Comparison of ENCODE assay signal across 8 mouse cellular contexts in the genomic region with DNA sequence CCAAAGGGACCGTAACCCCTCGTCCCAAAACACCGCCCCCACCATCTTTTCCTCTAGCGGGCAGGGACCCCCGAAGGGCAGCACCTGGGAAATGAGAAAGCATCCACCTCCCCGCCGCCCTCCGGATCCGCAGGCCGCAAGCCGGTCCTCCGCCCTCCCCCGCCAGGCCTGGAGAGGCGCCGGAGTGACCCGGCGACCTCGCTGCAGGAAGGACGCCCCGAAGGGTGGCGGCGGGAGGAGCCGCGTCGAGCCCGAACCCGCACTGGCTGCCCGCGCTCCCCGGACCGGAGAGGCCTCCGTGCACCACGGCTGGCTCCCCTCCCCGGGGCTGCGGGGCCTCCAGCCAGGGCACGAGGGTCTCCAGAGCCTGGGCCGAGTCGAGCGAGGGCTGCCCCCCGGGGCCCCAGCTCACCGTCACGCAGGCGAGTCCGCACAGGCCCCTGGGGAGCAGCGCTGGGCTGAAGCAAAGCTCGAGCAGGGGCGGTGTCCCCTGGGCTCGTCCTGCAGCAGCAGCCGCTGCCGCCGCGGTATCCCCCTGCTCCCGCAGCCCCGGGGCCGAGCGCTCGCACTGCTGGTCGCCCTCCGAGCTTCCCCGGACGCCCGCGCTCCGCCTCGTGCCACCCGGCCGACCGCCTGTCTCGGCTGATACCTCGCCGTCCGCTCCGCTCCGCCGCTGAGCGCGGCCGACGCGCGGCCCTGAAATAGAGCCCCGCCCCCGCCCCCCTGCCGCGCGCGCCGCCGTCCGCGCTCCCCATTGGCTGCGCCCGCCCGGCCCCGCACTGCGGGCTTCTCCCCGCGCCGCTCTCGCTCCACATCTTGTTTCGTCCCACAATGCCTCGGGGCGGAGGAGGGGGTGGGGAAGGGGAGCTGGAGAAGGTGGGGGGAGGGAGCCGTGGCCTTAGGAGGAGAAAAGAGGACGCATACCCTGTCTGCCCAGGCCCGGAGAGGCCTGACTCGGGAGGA. TPM values are rescaled to one million over a fixed set of nuclear protein-coding genes. Genes with fewer than 3 reads are reported as not detected.
A peak's percentile ranks its signal among the peaks of the same experiment; 100 is the strongest.
DNase-seq lines count a peak whose midpoint lies in the region; ATAC-seq lines count a peak whose summit lies in the region.

A gene (minus strand): TSS at position 703 of the 963 bp plus-strand sequence.

- peak within 1 kb of the TSS; percentile 99 for H3K9ac ChIP-seq in hindbrain, embryonic 15.5 days

- WGBS in hindbrain, embryonic 15.5 days, result under 1% methylated on average over 90 of the region's 107 CpGs

- H3K4me1 ChIP-seq in hindbrain, embryonic 15.5 days (replicated peaks), result peaks cover 44% of the 10 kb centered on the region

- peaks cover 16% of the 10 kb centered on the region for H3K36me3 ChIP-seq in hindbrain, embryonic 15.5 days

- peak within 1 kb of the TSS; percentile 98 for H3K4me3 ChIP-seq in hindbrain, embryonic 15.5 days

- DNase-seq in cerebellum, postnatal 4 days (ENCODE audit: low spot score in 2 of 2), result peak; percentile 80 to 93
- peak; percentile 83 for DNase-seq in gastrocnemius, adult 18-20 months (ENCODE audit: low spot score)
- DNase-seq in left cerebral cortex, adult 18-20 months (ENCODE audit: low spot score in 2 of 2), result peak; percentile 80 to 90
- peak; percentile 86 to 94 for DNase-seq in lung, postnatal 4 days
- peak; percentile 93 for DNase-seq in retina, postnatal 7 days (ENCODE audit: low read depth, low spot score)
- DNase-seq in urinary bladder, adult 18-20 months (ENCODE audit: low spot score in 2 of 2), result peak; percentile 78 to 79

- peak within 1 kb of the TSS; percentile 90 for H3K4me2 ChIP-seq in hindbrain, embryonic 15.5 days

- no peaks in the 10 kb centered on the region for H3K27me3 ChIP-seq in hindbrain, embryonic 15.5 days

- H3K27ac ChIP-seq in hindbrain, embryonic 15.5 days (replicated peaks), result peak within 1 kb of the TSS; percentile 96

- no peaks in the 10 kb centered on the region for H3K9me3 ChIP-seq in hindbrain, embryonic 15.5 days

- ATAC-seq in activated CD4-positive, CD25-positive, alpha-beta regulatory T cell, adult 4 months, result peak; percentile 77
- peak; percentile 95 for ATAC-seq in hindbrain, embryonic 15.5 days (ENCODE audit: low FRiP score, low read depth)

RNA-seq across cellular contexts. Expression of the gene that starts here (rescaled TPM):
- polyA plus RNA-seq in activated CD4-positive, CD25-positive, alpha-beta regulatory T cell, adult 4 months (2017; shearing (Covaris generic)), result 1 to 10 TPM; 4.3 to 4.4 TPM
- 100 to 1,000 TPM; 192 to 239 TPM for total RNA-seq in gastrocnemius, adult 18-20 months (2021)
- polyA plus RNA-seq in hindbrain, embryonic 15.5 days (2015; fragmentation: Nextera tagmentation; extraction: Ambion mirVana), result 66.8 TPM in 2 replicates
- total RNA-seq in left cerebral cortex, adult 18-20 months (2021), result 100 to 1,000 TPM; 636 to 646 TPM

Comparison
In these comparisons a context has a peak if more than half of its experiments do, and no peak if none do; other contexts are left out.
1. Peak in every context shown above with its lines: DNase-seq, ATAC-seq, H3K4me3 ChIP-seq and H3K27ac ChIP-seq.
2. RNA of the gene that starts here (polyA plus RNA-seq): 66.8 TPM in hindbrain, embryonic 15.5 days; 4.3 to 4.4 TPM in activated CD4-positive, CD25-positive, alpha-beta regulatory T cell, adult 4 months; every median in the first group is over 10 times any median in the second.